Mouse (Mus musculus): ENCODE measurements around the gene Zfp189.

Zfp189 gene

DNA sequence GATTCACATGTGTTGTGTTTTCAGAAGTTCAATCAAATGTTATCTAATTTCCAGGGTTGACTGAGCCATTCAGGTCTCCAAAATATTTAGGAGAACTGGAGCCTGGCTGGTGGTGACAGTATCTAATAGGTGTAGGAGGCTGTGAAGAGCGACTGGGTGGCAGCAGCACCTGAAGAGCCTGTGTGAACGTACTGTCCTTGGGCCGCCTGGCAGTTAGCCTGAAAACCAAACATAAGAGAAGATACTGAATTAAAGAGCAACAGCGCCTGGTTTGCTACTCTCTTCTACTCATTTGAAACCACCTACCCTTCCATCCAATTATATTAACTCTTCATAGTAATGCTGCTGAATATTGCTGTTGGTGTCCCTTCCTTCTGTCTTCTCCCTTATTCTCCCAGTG lies 15.7 kb downstream of the Zfp189 start:
- no peak for DNase-seq (ENCODE audit: low read depth, low spot score)

DNA sequence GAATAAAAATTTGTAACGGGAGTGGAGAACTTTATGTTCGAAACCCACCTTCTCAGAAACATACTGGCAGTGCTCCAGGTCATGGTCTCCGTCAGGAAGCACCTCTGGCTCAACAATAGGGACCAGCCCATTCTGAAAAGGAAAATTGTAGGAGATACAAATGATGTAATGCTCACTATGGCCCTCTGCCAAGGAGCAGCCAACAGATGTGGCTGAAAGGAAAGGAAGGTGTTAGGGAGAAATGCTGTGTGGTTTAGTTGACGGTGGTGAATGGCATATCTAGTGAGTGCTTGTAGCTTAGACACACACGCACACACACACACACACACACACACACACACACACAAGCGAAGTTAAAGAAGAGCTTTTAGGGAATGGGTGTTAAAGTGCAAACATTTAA lies 18.7 kb downstream of the Zfp189 start:
- peak; percentile 51 for DNase-seq (ENCODE audit: low read depth, low spot score)

DNA sequence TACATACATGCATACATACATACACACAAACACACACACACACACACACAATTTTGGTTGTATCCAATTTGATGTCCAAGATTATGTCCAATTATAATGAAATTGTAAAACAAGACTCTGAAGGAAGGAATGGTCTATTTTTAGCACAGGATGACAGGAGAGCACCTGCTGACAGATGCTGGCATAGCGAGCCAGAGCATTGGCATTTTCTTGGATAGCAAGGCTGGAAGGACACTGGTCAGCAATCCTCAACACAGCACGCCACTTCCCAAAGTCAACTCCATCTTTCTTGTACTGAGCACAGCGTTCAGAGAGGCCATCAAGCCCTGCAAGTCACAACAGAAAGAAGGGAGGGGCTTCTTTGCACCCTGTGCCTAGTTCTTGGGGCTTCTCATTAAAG lies 20.0 kb downstream of the Zfp189 start:
- no peak for DNase-seq (ENCODE audit: low read depth, low spot score)

DNA sequence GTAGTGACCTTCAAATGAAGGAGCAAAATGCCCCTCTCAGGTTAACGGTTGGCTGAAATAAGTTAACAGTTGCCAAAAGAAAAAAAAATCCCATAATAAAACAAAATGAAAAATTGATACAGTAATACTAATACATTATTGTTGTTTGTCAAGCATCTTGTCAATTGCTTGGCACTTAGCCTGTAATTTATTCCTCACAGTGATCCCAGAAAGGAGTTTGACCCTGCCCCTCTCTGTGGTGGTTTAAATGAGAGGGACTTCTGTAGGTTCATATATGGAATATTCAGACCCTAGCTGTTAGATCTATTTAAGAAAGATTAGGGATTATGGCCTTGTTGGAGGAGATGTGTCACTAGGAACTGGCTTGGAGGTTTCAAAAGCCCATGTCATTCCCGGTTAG lies 25.1 kb downstream of the Zfp189 start:
- no peak for DNase-seq (ENCODE audit: low read depth, low spot score)

DNA sequence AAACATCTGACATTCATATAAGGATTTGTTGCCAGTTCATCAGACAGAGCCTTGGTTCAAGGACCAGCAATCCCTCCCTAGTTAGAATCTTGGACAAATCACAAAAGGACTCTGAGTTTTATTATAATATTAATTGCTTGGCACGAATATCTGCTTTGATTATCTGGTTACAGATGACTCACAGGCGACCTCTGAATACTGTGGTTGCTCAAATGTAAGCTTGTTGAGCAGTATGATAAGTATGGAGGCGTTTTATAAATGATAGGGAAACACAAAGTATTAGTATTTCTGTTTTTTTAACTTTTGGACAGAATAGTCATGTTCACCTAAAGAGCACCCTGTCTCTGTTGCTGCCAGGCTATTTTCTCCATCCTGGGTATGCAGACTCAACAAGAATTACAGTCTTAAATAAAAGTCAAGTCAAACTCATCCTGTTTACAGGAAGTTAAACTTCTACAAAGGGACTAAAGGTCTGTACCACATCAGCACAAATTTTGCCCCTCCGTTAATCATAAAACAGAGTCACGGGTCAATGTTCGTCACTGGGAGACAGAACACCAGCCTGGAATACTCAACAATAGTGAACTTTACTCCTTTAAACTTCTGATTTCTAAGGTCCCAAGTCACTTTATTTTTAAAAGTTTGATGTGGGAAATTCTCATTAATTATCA lies 26.0 kb downstream of the Zfp189 start:
- peak; percentile 8 for DNase-seq (ENCODE audit: low read depth, low spot score)

DNA sequence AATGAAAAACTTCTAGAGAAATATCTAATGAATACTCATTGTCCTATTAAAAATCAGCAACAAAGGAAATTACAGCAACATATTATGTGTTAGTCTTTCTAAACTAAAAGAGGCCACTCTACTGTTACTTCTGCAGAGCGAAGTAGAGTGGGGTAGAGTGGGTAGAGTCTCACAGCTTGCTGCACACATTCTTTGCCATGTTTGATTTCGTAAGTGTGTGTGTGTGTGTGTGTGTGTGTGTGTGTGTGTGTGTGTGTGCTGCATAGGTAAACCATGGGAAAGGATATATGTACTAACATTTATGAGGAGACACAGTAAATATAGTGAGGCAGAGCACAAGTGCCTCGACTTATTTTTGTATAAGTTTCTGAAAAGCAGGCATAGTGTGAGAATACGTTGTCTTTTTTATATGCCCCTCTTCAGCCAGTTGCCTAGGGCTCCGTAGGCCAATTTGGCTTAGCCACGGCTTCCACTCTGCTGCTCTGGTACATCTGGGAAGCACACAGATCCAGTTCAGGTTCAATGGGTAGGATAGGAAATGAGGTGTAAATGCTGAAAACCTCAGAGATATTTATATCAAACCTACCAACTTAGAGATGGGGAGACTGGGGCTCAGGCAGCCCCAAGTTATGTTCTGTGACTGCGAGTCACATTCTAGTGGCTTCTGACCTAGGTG lies 26.7 kb downstream of the Zfp189 start:
- DNase-seq (ENCODE audit: low read depth, low spot score), result no peak

DNA sequence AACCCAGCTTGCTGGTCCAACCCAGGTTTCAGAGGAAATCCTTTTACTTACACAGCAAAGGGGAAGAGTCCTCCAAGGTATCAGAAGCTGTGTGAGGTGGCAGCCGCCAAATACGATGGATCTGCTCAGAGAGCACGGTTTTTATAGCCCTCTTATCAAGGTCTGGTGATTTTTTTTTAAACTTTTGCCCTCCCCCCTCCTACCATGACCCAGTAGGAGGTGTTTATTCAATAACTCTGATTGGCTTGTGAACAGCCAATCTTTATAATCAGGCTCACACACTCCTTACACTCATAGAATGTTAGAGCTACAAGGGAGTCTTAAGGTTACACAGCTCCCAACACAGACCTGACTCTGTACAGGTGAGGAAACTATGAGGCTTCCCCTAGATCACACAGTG lies 28.4 kb downstream of the Zfp189 start, which contains the start of gene Aldob:
Gene Aldob, minus strand, starts transcription at position 164 of the 400 bp plus-strand sequence.
- DNase-seq (ENCODE audit: low read depth, low spot score), result no peak

DNA sequence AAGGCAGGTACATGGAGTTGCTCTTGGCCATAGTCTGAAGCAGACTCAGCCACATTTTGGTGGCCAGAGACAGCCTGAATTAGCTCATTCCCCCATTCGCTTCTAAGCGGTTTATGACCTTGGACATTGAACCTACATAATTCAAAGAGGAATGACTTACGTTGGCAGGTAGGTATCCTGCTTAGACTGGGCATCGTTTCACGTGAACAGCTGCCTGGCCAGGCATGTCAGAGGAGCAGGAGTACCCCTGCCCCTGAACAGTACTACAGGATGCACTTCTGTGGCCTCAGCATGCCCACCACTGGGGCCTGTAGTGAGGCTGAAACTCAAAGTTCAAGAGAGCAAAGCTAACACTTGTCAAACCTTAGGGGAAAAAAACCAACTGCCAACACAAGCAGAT lies 32.4 kb downstream of the Zfp189 start:
- DNase-seq (ENCODE audit: low read depth, low spot score), result no peak

DNA sequence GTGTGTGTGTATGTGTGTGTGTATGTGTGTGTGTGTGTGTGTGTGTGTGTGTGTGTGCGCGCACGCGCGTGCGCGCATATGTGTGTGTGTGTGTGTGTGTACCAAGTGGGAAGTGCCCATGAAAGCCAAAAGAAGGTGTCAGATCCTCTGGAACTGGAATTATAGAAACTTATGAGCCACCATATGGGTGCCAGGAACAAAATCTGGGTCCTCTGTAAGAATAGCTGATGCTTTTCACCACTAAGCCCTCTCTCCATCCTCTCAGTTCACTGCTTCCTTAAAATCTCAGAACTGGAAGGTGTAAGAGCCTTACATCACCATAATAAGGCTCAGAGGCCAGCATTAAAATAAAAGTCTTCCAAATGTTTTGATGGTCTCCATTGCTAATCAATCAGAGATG lies 36.4 kb downstream of the Zfp189 start:
- DNase-seq (ENCODE audit: low read depth, low spot score), result no peak

DNA sequence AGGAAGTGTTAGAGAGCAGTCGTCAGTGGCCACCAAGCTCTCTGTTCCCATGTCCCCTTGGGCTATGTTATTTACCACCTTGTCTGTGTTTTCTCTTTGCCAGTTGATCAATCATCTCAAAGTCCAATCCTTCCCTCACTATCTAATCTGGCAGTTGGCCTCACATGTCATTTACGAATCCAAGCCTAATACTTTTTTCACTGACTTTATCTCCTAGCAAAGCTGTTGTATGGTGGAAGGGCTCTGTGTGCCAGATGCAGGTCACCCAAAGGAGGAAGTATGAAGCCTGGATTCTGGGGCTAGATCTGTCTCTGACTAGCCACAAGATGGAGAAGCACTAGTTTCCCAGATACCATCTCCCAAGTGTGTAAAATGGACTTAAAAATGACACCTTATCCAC lies 37.2 kb downstream of the Zfp189 start:
- DNase-seq (ENCODE audit: low read depth, low spot score), result no peak

DNA sequence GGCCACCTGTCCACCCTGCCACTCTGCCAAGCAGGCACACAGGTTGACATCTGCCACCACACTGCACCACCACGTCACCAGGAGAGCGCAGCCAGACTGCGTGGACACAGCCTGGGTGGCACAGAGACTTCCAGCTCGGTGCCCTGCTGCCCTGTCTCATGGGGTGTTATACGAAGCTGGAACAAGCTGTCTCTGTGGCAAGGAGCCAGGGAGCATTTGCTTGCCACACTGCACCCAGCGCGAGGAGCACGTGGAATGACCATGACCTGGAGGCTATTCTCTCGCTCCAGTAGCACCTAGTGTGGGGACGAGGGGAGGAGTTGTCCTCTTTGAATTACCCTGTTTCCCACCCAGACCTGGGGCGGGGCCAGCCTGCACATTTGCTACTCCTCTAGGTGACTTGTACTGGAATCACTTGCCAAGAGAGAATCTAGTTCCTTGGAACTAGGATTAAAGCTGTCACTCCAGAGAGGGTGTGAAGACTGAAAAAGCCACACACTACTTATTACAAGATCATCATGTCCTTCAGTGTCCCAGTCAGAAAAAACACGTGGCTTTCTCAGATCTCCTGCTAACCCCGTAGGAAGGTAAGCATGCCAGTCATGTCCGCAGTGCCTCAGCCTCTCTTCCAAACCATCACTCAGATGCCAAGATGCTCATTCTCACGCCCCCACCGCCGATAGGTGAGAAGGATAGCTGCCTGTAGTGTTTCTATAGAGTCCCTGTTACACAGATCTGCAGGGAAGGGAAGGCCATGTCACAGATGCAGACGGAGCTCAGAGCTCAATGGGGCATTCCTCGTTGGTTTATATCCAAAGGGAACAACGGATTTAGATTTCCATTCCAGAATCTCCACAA lies 39.2 kb downstream of the Zfp189 start:
- no peak for DNase-seq (ENCODE audit: low read depth, low spot score)

DNA sequence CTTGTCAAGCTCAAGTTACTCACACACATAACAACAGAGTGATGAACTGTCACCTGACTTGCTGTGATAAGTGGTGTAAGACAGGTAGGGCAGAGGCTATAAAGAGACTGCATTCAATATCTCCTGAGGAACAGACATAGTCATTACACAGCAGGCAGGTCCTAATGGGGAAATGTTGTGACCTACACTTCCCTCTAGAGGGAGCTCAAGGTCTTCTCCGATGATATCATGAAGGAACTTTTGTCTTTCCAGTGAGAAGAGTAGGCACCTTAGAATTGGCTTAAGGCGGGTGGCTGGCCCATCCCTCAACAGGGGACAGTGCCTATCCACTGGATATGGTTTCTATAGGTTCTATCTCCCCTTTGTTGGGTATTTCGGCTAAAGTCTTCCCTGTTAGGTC lies 46.6 kb downstream of the Zfp189 start:
- DNase-seq (ENCODE audit: low read depth, low spot score), result peak; percentile 77

DNA sequence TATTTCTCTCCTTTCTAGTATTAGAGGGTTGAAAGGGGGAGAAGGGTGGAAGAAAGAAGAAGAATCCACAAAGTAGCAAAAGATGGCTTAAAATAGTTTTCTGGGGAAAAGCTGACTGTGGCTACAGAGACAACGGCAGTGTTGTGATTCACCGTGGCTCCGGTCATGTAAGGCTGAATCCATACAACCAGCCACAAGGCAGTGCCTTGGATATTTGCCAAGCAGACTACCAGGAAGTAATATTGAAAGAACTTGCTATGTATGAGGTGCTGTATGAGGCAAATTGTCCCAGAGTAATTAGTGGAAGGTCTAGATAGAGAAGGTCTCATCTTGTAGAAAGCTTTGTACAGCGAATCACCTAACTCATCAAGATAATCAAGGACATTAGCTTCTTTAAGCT lies 51.2 kb downstream of the Zfp189 start:
- DNase-seq (ENCODE audit: low read depth, low spot score), result no peak
